ENCODE assay signal across 8 mouse cellular contexts in the genomic region with DNA sequence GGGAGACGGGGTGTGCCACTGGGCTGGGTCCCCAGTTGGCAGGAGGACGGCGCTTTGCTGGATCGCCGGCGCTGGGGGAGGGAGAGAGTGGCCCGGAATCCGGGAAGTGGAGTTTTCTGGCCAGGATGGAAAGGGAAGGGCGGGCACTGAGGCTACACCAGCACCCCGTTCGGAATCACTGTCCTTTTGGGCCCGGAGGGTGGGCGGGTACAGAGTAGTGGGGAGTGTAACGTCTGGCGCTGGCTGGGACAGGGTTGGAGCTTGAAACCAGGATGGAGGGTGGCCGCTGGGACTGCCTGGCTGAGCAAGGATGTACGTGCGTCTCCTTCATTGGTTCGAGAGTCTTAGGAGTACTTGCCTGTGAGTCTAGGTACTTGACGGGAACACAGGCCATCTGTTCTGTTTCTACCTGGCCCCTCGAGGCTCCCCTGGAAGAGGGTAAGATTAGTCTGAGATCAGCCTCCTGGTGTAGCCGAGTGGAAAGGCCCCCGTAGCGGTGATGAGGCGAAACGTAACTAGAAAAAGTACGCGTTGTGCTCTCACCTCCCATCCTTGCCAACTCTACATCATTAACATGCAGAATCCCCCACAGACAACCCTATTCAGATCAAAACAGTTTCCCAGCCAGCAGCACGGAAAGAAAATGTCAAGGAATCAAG. TPM values are rescaled to one million over a fixed set of nuclear protein-coding genes. Genes with fewer than 3 reads are reported as not detected.
DNase-seq lines count a peak whose midpoint lies in the region; ATAC-seq and TF ChIP-seq lines count a peak whose summit lies in the region.

No protein-coding gene starts in this region.

- peak overlapping the region; percentile 99 for H3K9ac ChIP-seq in heart, embryonic 13.5 days
- H3K9ac ChIP-seq in liver, embryonic 14.5 days (replicated peaks) = peak overlapping the region; percentile 91
- peak overlapping the region; percentile 90 for H3K9ac ChIP-seq in neural tube, embryonic 12.5 days

- H3K4me1 ChIP-seq in forebrain, embryonic 10.5 days = peaks cover 55% of the 10 kb centered on the region
- peaks cover 46% of the 10 kb centered on the region for H3K4me1 ChIP-seq in heart, embryonic 13.5 days
- peaks cover 10 to 29% of the 10 kb centered on the region in 2 experiments for H3K4me1 ChIP-seq in liver, embryonic 14.5 days (replicated peaks; ENCODE audit: control insufficient read depth in 2 of 2, insufficient read depth in 2 of 2, low read length in 1 of 2)
- peaks cover 28% of the 10 kb centered on the region for H3K4me1 ChIP-seq in neural tube, embryonic 12.5 days

- H3K27me3 ChIP-seq in forebrain, embryonic 10.5 days (ENCODE audit: poor library complexity, severe bottlenecking) = no peaks in the 10 kb centered on the region
- H3K27me3 ChIP-seq in heart, embryonic 13.5 days (replicated peaks) = no peaks in the 10 kb centered on the region
- no peaks in the 10 kb centered on the region for H3K27me3 ChIP-seq in liver, embryonic 14.5 days (ENCODE audit: control insufficient read depth, insufficient read depth, low read length)
- no peaks in the 10 kb centered on the region for H3K27me3 ChIP-seq in neural tube, embryonic 12.5 days (replicated peaks)

- peak overlapping the region; percentile 99 for H3K4me3 ChIP-seq in forebrain, embryonic 10.5 days
- peak overlapping the region; percentile 94 for H3K4me3 ChIP-seq in heart, embryonic 13.5 days
- H3K4me3 ChIP-seq in liver, embryonic 14.5 days (ENCODE audit: insufficient read depth in 1 of 2, low read depth in 2 of 2, low read length in 2 of 2) = peak overlapping the region; percentile 91 to 98
- H3K4me3 ChIP-seq in neural tube, embryonic 12.5 days = peak overlapping the region; percentile 92

- TF ChIP-seq EP300 in liver, embryonic 14.5 days (IDR thresholded peaks at IDR 0.05; ENCODE audit: low read depth) = no peak

- H3K9me3 ChIP-seq in forebrain, embryonic 10.5 days = peaks cover 13% of the 10 kb centered on the region
- 0 out of 2 replicates have a peak, but pooled peaks cover 13% of the 10 kb centered on the region for H3K9me3 ChIP-seq in heart, embryonic 13.5 days
- no peaks in the 10 kb centered on the region for H3K9me3 ChIP-seq in liver, embryonic 14.5 days (ENCODE audit: control insufficient read depth, low read length)
- 0 out of 2 replicates have a peak, but pooled peaks cover 3% of the 10 kb centered on the region for H3K9me3 ChIP-seq in neural tube, embryonic 12.5 days

- H3K27ac ChIP-seq in forebrain, embryonic 10.5 days = peak overlapping the region; percentile 97
- peak overlapping the region; percentile 93 for H3K27ac ChIP-seq in heart, embryonic 13.5 days (replicated peaks)
- H3K27ac ChIP-seq in liver, embryonic 14.5 days = no peak overlapping the region
- peak overlapping the region; percentile 46; the same call in 1 of the 2 replicates for H3K27ac ChIP-seq in neural tube, embryonic 12.5 days

- under 1% methylated on average over 29 of the region's 29 CpGs for WGBS in forebrain, embryonic 10.5 days
- under 1% methylated on average over 29 of the region's 29 CpGs for WGBS in heart, embryonic 13.5 days
- WGBS in liver, embryonic 14.5 days (ENCODE audit: insufficient replicate concordance) = 2% methylated on average over 29 of the region's 29 CpGs
- WGBS in neural tube, embryonic 12.5 days = under 1% methylated on average over 29 of the region's 29 CpGs

- peak overlapping the region; percentile 81 for H3K4me2 ChIP-seq in heart, embryonic 13.5 days
- H3K4me2 ChIP-seq in liver, embryonic 14.5 days (ENCODE audit: low read depth) = peak overlapping the region; percentile 96
- peak overlapping the region; percentile 76 for H3K4me2 ChIP-seq in neural tube, embryonic 12.5 days (replicated peaks)

- DNase-seq in layer of hippocampus, adult 11-12 months (ENCODE audit: low spot score) = peak; percentile 69
- DNase-seq in layer of hippocampus, adult 9-10 months (ENCODE audit: low spot score) = no peak
- DNase-seq in forebrain, embryonic 10.5 days (ENCODE audit: extremely low spot score, low spot score) = peak; percentile 56
- DNase-seq in kidney, postnatal 14 days = peak; percentile 49
- DNase-seq in liver, embryonic 14.5 days (ENCODE audit: low read depth in 3 of 3, low spot score in 3 of 3) = no peak
- DNase-seq in testis, postnatal 10 days (ENCODE audit: low spot score) = peak; percentile 72

- TF ChIP-seq CTCF in liver, embryonic 14.5 days (IDR thresholded peaks at IDR 0.05; ENCODE audit: low read depth) = no peak

- peak; percentile 7; the same call in 1 of the 2 replicates for ATAC-seq in heart, embryonic 13.5 days (ENCODE audit: extremely low read depth, insufficient number of reproducible peaks, low FRiP score, low TSS enrichment)
- ATAC-seq in liver, embryonic 14.5 days (ENCODE audit: insufficient read depth) = peak; percentile 11; the same call in 1 of the 2 replicates
- ATAC-seq in neural tube, embryonic 12.5 days (ENCODE audit: low FRiP score, low read depth) = peak; percentile 46

- H3K36me3 ChIP-seq in forebrain, embryonic 10.5 days (replicated peaks) = peaks cover 32% of the 10 kb centered on the region
- peaks cover 24% of the 10 kb centered on the region for H3K36me3 ChIP-seq in heart, embryonic 13.5 days
- no peaks in the 10 kb centered on the region; the same call in 1 of the 2 replicates for H3K36me3 ChIP-seq in liver, embryonic 14.5 days (replicated peaks; ENCODE audit: control insufficient read depth, insufficient read depth, low read depth)
- H3K36me3 ChIP-seq in neural tube, embryonic 12.5 days = peaks cover 1% of the 10 kb centered on the region; the same call in 1 of the 2 replicates

RNA-seq across cellular contexts. Expression of gene Ccdc6, which starts 1.1 kb away (rescaled TPM):
- polyA plus RNA-seq in forebrain, embryonic 10.5 days (2016; fragmentation: Nextera tagmentation; extraction: Ambion mirVana) = 16.5 and 19.8 TPM in 2 replicates
- polyA plus RNA-seq in heart, embryonic 13.5 days (2015; fragmentation: Nextera tagmentation; extraction: Ambion mirVana) = 12.5 and 12.9 TPM in 2 replicates
- polyA plus RNA-seq in liver, embryonic 14.5 days (2012; rRNA removed) = 6.7 and 8.3 TPM in 2 replicates
- 9.5 and 10.7 TPM in 2 replicates for polyA plus RNA-seq in liver, embryonic 14.5 days (2014; fragmentation: Nextera tagmentation; extraction: Ambion mirVana)
- polyA plus RNA-seq in neural tube, embryonic 12.5 days (2016; fragmentation: Nextera tagmentation; extraction: Ambion mirVana) = 16.2 and 16.8 TPM in 2 replicates

Comparison
In these comparisons a context has a peak if more than half of its experiments do, and no peak if none do; other contexts are left out.
1. DNase-seq: peak in layer of hippocampus, adult 11-12 months (single experiment), forebrain, embryonic 10.5 days (single experiment), kidney, postnatal 14 days (single experiment) and testis, postnatal 10 days (single experiment); none in layer of hippocampus, adult 9-10 months (single experiment) and liver, embryonic 14.5 days (0 of 3).
2. Peak in every context shown above with its lines, with median percentiles within 50 percentile points of each other: H3K4me3 ChIP-seq, ATAC-seq, H3K4me2 ChIP-seq and H3K9ac ChIP-seq.